Mouse (Mus musculus): ENCODE measurements at regions not wholly inside any gene's neighbourhood (a gene's known extent, or its start where the extent isn't known, plus 50 kb on each side); places are given as distances from the start of the nearest gene placed in this dataset.

- Histone ChIP-seq H3K79me2 (ENCODE audit: control insufficient read depth, insufficient read depth) (no peaks in the 10 kb centered on the region), H3K36me3 (ENCODE audit: control insufficient read depth, insufficient read depth) (no peaks in the 10 kb centered on the region), H3K27me3 (ENCODE audit: control insufficient read depth, insufficient read depth, insufficient read length) (peaks cover 23% of the 10 kb centered on the region), H3ac (ENCODE audit: control insufficient read depth, insufficient read length, low read depth) (no peak overlapping the region), H3K4me3 (ENCODE audit: insufficient read depth, poor library complexity, severe bottlenecking) (no peak overlapping the region), H3K79me3 (ENCODE audit: low read depth) (no peaks in the 10 kb centered on the region)
- no peak for TF ChIP-seq MYOD1 (IDR thresholded peaks at IDR 0.05; ENCODE audit: control insufficient read depth, insufficient read length, low read depth)
- no peak for TF ChIP-seq FOSL1 (IDR thresholded peaks at IDR 0.05; ENCODE audit: insufficient read depth, low read length, poor library complexity, severe bottlenecking)
- peak; percentile 65 for TF ChIP-seq CTCF (IDR thresholded peaks at IDR 0.05; ENCODE audit: control insufficient read depth, insufficient read depth, insufficient read length)
- TF ChIP-seq USF1 (IDR thresholded peaks at IDR 0.05; ENCODE audit: low read depth) = no peak
These were observed 63.4 kb upstream of the Got2 start for GRCm38 (mm10) chr8:95951794-95952193.
